Mouse (Mus musculus): ENCODE results near the gene Veph1.

- TF ChIP-seq CTCF (IDR thresholded peaks at IDR 0.05; ENCODE audit: low read depth, low read length) = no peak
- TF ChIP-seq TAL1 (conservative IDR thresholded peaks at IDR 0.05; ENCODE audit: low read depth, low read length) = no peak
- TF ChIP-seq GATA1 (IDR thresholded peaks at IDR 0.05; ENCODE audit: borderline replicate concordance, low read length) = no peak
- TF ChIP-seq POLR2AphosphoS5 (IDR thresholded peaks at IDR 0.05; ENCODE audit: insufficient replicate concordance, low read depth, low read length) = no peak
These were observed 239.7 kb downstream of the Veph1 start for GRCm38 (mm10) chr3:66056912-66057311.
